Mouse (Mus musculus) embryonic fibroblast, embryonic 13.5 days (primary cell): ENCODE results near the gene Wfdc3.

Source experiments
- CTCF ChIP-seq: IDR thresholded peaks from 2 replicates; pipeline ENCODE4 v1.5.1; 2011; ENCODE audit warnings: mild to moderate bottlenecking, control low read depth, low read length, moderate library complexity, borderline replicate concordance; ENCODE audit not compliant: insufficient read depth
- POLR2A ChIP-seq: IDR thresholded peaks from 2 replicates; pipeline ENCODE4 v1.6.1; 2011; ENCODE audit warnings: low read depth, mild to moderate bottlenecking, control low read depth, low read length, moderate library complexity

DNA sequence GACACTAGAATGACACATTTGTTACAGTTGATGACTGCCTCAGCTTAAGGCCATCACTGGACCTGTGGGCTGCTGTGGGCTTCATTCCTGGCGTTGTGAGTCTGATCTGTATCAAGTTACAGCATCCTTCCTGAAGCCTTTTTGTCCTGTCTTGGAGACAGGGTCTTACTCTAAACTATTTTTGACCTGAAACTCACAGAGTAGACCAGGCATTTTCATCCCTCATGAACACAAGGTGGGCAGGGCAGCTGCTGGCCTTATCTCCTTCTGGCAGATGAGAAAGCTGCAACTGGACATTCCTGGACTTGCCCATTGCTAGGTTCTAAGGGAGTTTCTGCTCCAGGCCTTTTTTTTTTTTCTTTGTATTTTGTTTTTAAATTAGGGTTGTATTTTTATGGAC lies 13.0 kb upstream of the Wfdc3 start:
- TF ChIP-seq CTCF (no peak), POLR2A (no peak)
